Mouse (Mus musculus): ENCODE data around the gene Gcm2. TPM values are rescaled to one million over a fixed set of nuclear protein-coding genes. Genes with fewer than 3 reads are reported as not detected.

Gcm2 gene
- polyA plus RNA-seq, 2 experiments, result not detected

DNA sequence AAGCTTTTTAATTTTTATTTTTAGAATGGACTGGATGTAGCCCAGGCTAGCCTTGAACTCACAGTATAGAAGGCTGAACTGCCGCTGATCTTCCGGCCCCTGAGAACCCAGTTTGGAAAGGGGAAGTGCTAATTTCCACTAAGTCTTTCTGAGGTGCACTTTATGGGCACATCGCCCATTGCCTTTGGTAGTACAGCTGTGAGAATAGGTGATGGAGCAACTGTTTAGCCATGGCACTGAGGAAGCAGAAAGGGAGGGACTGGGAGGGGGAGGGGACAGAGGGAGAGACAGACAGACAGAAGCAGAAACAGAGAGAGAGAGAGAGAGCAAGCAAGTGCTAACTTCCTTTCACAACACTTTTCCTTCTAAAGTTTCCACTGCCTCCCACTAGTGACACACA, 26.3 kb downstream of the Gcm2 start:
- H3K9me3 ChIP-seq (ENCODE audit: control insufficient read depth, low read length), result no peaks in the 10 kb centered on the region
- no peak overlapping the region for H3K27ac ChIP-seq (replicated peaks; ENCODE audit: low read depth, low read length)
- TF ChIP-seq POLR2A (IDR thresholded peaks at IDR 0.05; ENCODE audit: borderline replicate concordance, extremely low read depth, insufficient read depth, insufficient read length), result no peak
- WGBS, result 90% methylated on average over 3 of the region's 3 CpGs
- ATAC-seq (ENCODE audit: low FRiP score, low read depth) (no peak), DNase-seq (ENCODE audit: low spot score) (no peak)
- no peak overlapping the region for H3K4me2 ChIP-seq (replicated peaks; ENCODE audit: low read depth, low read length, severe bottlenecking)
- no peaks in the 10 kb centered on the region for H3K36me3 ChIP-seq (ENCODE audit: control insufficient read depth, insufficient read depth, low read length)
- no peaks in the 10 kb centered on the region for H3K27me3 ChIP-seq (ENCODE audit: control insufficient read depth, insufficient read depth, low read length)
- H3K4me3 ChIP-seq (replicated peaks; ENCODE audit: low read length), result no peak overlapping the region
- H3K9ac ChIP-seq (ENCODE audit: low read depth, low read length, severe bottlenecking), result no peak overlapping the region
- H3K4me1 ChIP-seq (ENCODE audit: control insufficient read depth, insufficient read depth, low read length), result no peaks in the 10 kb centered on the region

DNA sequence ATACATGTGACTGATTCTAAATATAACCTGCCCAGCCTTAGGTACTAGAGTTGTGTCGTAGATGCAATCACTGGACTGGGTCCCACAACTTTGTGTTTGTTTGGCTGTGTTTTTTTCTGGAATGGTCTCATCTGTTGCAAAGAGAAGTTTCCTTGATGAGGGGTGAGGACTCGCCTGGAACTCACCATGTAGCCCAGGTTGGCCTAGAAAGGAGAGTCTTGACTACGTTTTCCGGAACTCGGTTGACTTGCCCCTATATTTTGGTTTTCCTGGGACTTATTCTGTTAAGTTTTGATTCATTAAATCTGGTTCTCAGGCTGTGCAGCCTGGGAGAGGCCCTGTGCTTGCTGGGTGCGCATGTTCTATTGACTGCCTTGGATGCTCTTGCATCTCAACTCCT, 30.1 kb downstream of the Gcm2 start:
- Histone ChIP-seq H3K27me3 (ENCODE audit: control insufficient read depth, insufficient read depth, low read length) (0 out of 2 replicates have a peak, but pooled peaks cover 8% of the 10 kb centered on the region), H3K4me3 (replicated peaks; ENCODE audit: low read length) (no peak overlapping the region), H3K9ac (ENCODE audit: low read depth, low read length, severe bottlenecking) (no peak overlapping the region), H3K36me3 (ENCODE audit: control insufficient read depth, insufficient read depth, low read length) (no peaks in the 10 kb centered on the region), H3K4me2 (replicated peaks; ENCODE audit: low read depth, low read length, severe bottlenecking) (no peak overlapping the region), H3K27ac (replicated peaks; ENCODE audit: low read depth, low read length) (no peak overlapping the region), H3K4me1 (ENCODE audit: control insufficient read depth, insufficient read depth, low read length) (peaks cover 9% of the 10 kb centered on the region; the same call in 1 of the 2 replicates), H3K9me3 (ENCODE audit: control insufficient read depth, low read length) (no peaks in the 10 kb centered on the region)
- ATAC-seq (ENCODE audit: low FRiP score, low read depth), result no peak
- TF ChIP-seq POLR2A (IDR thresholded peaks at IDR 0.05; ENCODE audit: borderline replicate concordance, extremely low read depth, insufficient read depth, insufficient read length), result no peak
- no peak for DNase-seq (ENCODE audit: low spot score)
- WGBS, result 92% methylated on average over 6 of the region's 6 CpGs

DNA sequence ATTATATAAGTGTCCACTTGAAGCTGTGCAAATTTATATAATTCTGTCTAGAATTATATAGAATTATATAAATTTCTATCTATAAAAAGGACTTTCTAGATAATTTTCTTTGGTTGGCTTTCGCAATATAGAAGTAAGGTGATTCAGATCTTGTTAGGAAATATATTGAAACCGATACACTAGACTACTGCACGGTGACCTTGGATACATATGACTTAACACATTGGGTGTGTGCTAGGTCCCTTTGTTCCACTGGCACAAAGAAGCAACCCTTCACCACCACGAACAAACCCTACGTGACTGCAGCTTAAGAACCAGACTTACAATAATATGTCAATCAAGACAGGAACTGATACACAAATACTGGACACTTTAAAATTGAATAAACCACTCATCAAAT, 31.0 kb downstream of the Gcm2 start:
- no peak overlapping the region for H3K27ac ChIP-seq (replicated peaks; ENCODE audit: low read depth, low read length)
- 0 out of 2 replicates have a peak, but pooled peaks cover 8% of the 10 kb centered on the region for H3K27me3 ChIP-seq (ENCODE audit: control insufficient read depth, insufficient read depth, low read length)
- DNase-seq (ENCODE audit: low spot score) (no peak), ATAC-seq (ENCODE audit: low FRiP score, low read depth) (no peak)
- 69% methylated on average over 5 of the region's 5 CpGs for WGBS
- no peak for TF ChIP-seq POLR2A (IDR thresholded peaks at IDR 0.05; ENCODE audit: borderline replicate concordance, extremely low read depth, insufficient read depth, insufficient read length)
- no peak overlapping the region; the same call in 1 of the 2 replicates for H3K4me2 ChIP-seq (replicated peaks; ENCODE audit: low read depth, low read length, severe bottlenecking)
- no peak overlapping the region for H3K4me3 ChIP-seq (replicated peaks; ENCODE audit: low read length)
- H3K36me3 ChIP-seq (ENCODE audit: control insufficient read depth, insufficient read depth, low read length), result no peaks in the 10 kb centered on the region
- H3K4me1 ChIP-seq (ENCODE audit: control insufficient read depth, insufficient read depth, low read length), result peaks cover 9% of the 10 kb centered on the region; the same call in 1 of the 2 replicates
- no peak overlapping the region for H3K9ac ChIP-seq (ENCODE audit: low read depth, low read length, severe bottlenecking)
- H3K9me3 ChIP-seq (ENCODE audit: control insufficient read depth, low read length), result no peaks in the 10 kb centered on the region

DNA sequence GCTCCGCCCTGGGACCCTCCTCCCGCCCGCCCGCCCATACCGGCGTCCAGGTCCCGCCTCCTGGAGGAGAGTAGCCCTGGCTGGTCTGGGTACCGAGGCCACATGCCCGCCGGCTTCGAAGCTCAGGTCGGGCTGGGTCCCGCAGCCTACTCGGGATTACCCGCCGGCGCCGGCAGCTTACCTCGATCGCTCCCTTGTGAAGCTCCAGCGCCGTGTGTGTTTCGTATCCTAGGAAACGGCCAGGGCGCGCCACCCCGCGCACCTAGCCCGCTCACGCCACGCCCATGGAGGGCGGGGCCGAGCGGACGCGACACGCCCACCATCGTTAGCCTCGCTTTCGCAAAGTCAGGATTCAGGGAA, 31.4 kb downstream of the Gcm2 start, which contains the start of gene Mak:
Gene Mak (minus strand): TSS at position 286 of the 360 bp plus-strand sequence.
- peak within 1 kb of the TSS; percentile 84 for H3K4me2 ChIP-seq (replicated peaks; ENCODE audit: low read depth, low read length, severe bottlenecking)
- H3K9ac ChIP-seq (ENCODE audit: low read depth, low read length, severe bottlenecking), result peak within 1 kb of the TSS; percentile 60
- no peaks in the 10 kb centered on the region for H3K9me3 ChIP-seq (ENCODE audit: control insufficient read depth, low read length)
- no peak within 1 kb of the TSS for H3K27ac ChIP-seq (replicated peaks; ENCODE audit: low read depth, low read length)
- under 1% methylated on average over 35 of the region's 40 CpGs for WGBS
- no peak for TF ChIP-seq POLR2A (IDR thresholded peaks at IDR 0.05; ENCODE audit: borderline replicate concordance, extremely low read depth, insufficient read depth, insufficient read length)
- H3K36me3 ChIP-seq (ENCODE audit: control insufficient read depth, insufficient read depth, low read length), result no peaks in the 10 kb centered on the region
- 0 out of 2 replicates have a peak, but pooled peaks cover 8% of the 10 kb centered on the region for H3K27me3 ChIP-seq (ENCODE audit: control insufficient read depth, insufficient read depth, low read length)
- peaks cover 9% of the 10 kb centered on the region; the same call in 1 of the 2 replicates for H3K4me1 ChIP-seq (ENCODE audit: control insufficient read depth, insufficient read depth, low read length)
- H3K4me3 ChIP-seq (replicated peaks; ENCODE audit: low read length), result peak within 1 kb of the TSS; percentile 50
- DNase-seq (ENCODE audit: low spot score), result peak; percentile 75
- peak; percentile 92 for ATAC-seq (ENCODE audit: low FRiP score, low read depth)

DNA sequence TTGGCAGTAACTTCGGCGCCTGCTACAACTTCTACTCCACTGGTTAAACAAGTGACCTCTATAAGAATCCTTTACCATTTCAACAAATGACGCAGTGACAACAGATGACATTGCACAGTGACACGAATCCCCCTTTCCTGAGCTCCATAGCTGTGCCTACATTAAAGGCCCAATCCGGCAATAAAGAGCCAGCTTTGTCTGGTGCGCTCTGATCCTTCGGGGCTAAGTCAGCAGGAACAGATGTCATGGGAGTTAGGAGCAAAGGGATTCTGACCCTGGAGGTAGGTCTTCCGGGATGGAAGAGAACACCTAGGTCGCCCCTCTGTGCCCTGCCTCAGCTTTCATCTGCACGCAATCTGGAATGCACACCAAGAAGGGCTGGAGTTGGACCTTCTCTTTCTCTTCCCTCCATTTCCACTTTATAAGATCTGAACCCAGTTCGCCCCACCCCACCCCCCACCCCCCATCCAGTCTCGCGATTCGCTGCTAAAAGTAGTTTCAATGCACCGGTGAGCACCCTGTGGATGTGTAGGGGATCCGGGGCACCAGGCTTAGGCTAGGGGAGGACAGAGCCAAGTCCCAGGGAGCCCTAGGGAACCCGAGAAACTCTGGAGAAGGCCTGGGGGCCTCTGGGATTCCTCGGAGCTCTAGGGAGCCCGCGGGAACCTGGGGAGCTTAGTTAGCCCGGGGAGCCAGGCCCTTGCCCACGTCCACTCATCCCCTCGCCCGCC, 32.0 kb downstream of the Gcm2 start:
- peak; percentile 22; the same call in 1 of the 2 replicates for ATAC-seq (ENCODE audit: low FRiP score, low read depth)
- no peak for DNase-seq (ENCODE audit: low spot score)
- 6% methylated on average over 20 of the region's 24 CpGs for WGBS
- peaks cover 9% of the 10 kb centered on the region; the same call in 1 of the 2 replicates for H3K4me1 ChIP-seq (ENCODE audit: control insufficient read depth, insufficient read depth, low read length)
- H3K27ac ChIP-seq (replicated peaks; ENCODE audit: low read depth, low read length), result no peak overlapping the region
- H3K27me3 ChIP-seq (ENCODE audit: control insufficient read depth, insufficient read depth, low read length), result 0 out of 2 replicates have a peak, but pooled peaks cover 8% of the 10 kb centered on the region
- peak overlapping the region; percentile 60 for H3K9ac ChIP-seq (ENCODE audit: low read depth, low read length, severe bottlenecking)
- TF ChIP-seq POLR2A (IDR thresholded peaks at IDR 0.05; ENCODE audit: borderline replicate concordance, extremely low read depth, insufficient read depth, insufficient read length), result no peak
- peak overlapping the region; percentile 84 for H3K4me2 ChIP-seq (replicated peaks; ENCODE audit: low read depth, low read length, severe bottlenecking)
- H3K36me3 ChIP-seq (ENCODE audit: control insufficient read depth, insufficient read depth, low read length), result no peaks in the 10 kb centered on the region
- peak overlapping the region; percentile 50 for H3K4me3 ChIP-seq (replicated peaks; ENCODE audit: low read length)
- no peaks in the 10 kb centered on the region for H3K9me3 ChIP-seq (ENCODE audit: control insufficient read depth, low read length)
